ENCODE assay signal across 22 mouse cellular contexts in the genomic region with DNA sequence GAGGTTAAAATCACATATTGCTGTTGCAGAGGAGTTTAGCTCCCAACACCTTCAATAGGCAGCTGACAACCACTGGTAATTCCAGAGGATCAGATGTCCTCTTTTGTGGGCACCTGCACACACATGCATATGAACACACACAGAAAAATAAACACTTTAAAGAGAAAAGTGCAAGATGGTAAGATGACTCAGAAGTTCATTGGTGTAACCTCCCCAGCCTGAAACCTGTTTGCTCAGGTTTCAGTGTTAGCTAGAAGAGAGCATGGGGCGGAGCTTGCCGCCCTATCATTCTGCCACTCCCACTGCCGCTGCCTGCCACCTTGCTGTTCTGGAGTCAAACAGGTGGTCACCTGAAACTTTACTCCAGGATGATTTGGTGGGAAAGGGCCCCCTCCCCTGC. TPM values are rescaled to one million over a fixed set of nuclear protein-coding genes. Genes with fewer than 3 reads are reported as not detected.
DNase-seq lines count a peak whose midpoint lies in the region; ATAC-seq and TF ChIP-seq lines count a peak whose summit lies in the region.
"Had no signal": no experiment of that assay in that cellular context is flagged by ENCODE, and none has a peak within 500 bp of the region (broad histone marks: within the 10 kb centered on the region; RNA-seq: fewer than 3 reads in every experiment).

No protein-coding gene starts in this region.

- no peaks in the 10 kb centered on the region for H3K36me3 ChIP-seq in kidney, embryonic 15.5 days
- no peaks in the 10 kb centered on the region for H3K36me3 ChIP-seq in intestine, postnatal 0 days (ENCODE audit: control insufficient read depth, insufficient read depth)
- no peaks in the 10 kb centered on the region for H3K36me3 ChIP-seq in stomach, embryonic 16.5 days (ENCODE audit: control insufficient read depth, insufficient read depth, low read length)
- H3K36me3 ChIP-seq: forebrain, embryonic 12.5 days; heart, embryonic 12.5 days; hindbrain, embryonic 13.5 days; limb, embryonic 12.5 days; liver, embryonic 13.5 days had no signal

- H3K9ac ChIP-seq in kidney, embryonic 15.5 days = no peak overlapping the region
- no peak overlapping the region for H3K9ac ChIP-seq in intestine, postnatal 0 days (ENCODE audit: low read depth, low read length)
- H3K9ac ChIP-seq in stomach, embryonic 16.5 days (ENCODE audit: low read length) = no peak overlapping the region
- H3K9ac ChIP-seq: forebrain, embryonic 12.5 days; heart, embryonic 12.5 days; hindbrain, embryonic 13.5 days; limb, embryonic 12.5 days; liver, embryonic 13.5 days had no signal

- DNase-seq in kidney, postnatal 10 days = peak; percentile 3
- DNase-seq in lung, postnatal 10 days = peak; percentile 4
- DNase-seq in ovary, postnatal 10 days (ENCODE audit: low spot score) = no peak
- DNase-seq in adrenal gland, adult 2 months = no peak
- DNase-seq: cerebellum, adult 18-20 months; cerebellum, postnatal 25 days; heart, adult 11 months; heart, postnatal 14 days; liver, embryonic 13.5 days; retina, postnatal 1 day; thymus, adult 18-20 months had no signal

- H3K27me3 ChIP-seq in kidney, embryonic 15.5 days = no peaks in the 10 kb centered on the region
- H3K27me3 ChIP-seq in intestine, postnatal 0 days (replicated peaks; ENCODE audit: control insufficient read depth, insufficient read depth, low read length) = no peaks in the 10 kb centered on the region
- H3K27me3 ChIP-seq in stomach, embryonic 16.5 days (ENCODE audit: control insufficient read depth, insufficient read depth, low read length) = no peaks in the 10 kb centered on the region
- H3K27me3 ChIP-seq: CH12.LX; forebrain, embryonic 12.5 days; heart, embryonic 12.5 days; hindbrain, embryonic 13.5 days; limb, embryonic 12.5 days; liver, embryonic 13.5 days had no signal

- no peak for TF ChIP-seq CTCF in intestine, postnatal 0 days (IDR thresholded peaks at IDR 0.05; ENCODE audit: low read depth)

- no peaks in the 10 kb centered on the region for H3K4me1 ChIP-seq in kidney, embryonic 15.5 days
- H3K4me1 ChIP-seq in intestine, postnatal 0 days (replicated peaks; ENCODE audit: control insufficient read depth, insufficient read depth, low read length) = no peaks in the 10 kb centered on the region
- no peaks in the 10 kb centered on the region for H3K4me1 ChIP-seq in stomach, embryonic 16.5 days (ENCODE audit: control insufficient read depth, insufficient read depth, low read length)
- H3K4me1 ChIP-seq: forebrain, embryonic 12.5 days; heart, embryonic 12.5 days; hindbrain, embryonic 13.5 days; limb, embryonic 12.5 days; liver, embryonic 13.5 days had no signal

- 43% methylated on average over 3 of the region's 3 CpGs for WGBS in kidney, embryonic 15.5 days
- WGBS in intestine, postnatal 0 days = 29% methylated on average over 3 of the region's 3 CpGs
- WGBS in stomach, embryonic 16.5 days = 40% methylated on average over 3 of the region's 3 CpGs

- no peak for ATAC-seq in kidney, embryonic 15.5 days (replicated peaks; ENCODE audit: low FRiP score)
- ATAC-seq in intestine, postnatal 0 days = peak; percentile 61; the same call in 1 of the 2 replicates
- peak; percentile 60 for ATAC-seq in stomach, embryonic 16.5 days (ENCODE audit: insufficient read depth, low FRiP score)
- ATAC-seq: inflammation-experienced regulatory T-cells, adult 6 months had no signal

- H3K27ac ChIP-seq in kidney, embryonic 15.5 days = no peak overlapping the region
- H3K27ac ChIP-seq in intestine, postnatal 0 days (ENCODE audit: low read depth, low read length) = no peak overlapping the region
- H3K27ac ChIP-seq in stomach, embryonic 16.5 days (ENCODE audit: low read length) = no peak overlapping the region
- H3K27ac ChIP-seq: forebrain, embryonic 12.5 days; hindbrain, embryonic 13.5 days; limb, embryonic 12.5 days; liver, embryonic 13.5 days had no signal

- H3K9me3 ChIP-seq in kidney, embryonic 15.5 days (replicated peaks) = no peaks in the 10 kb centered on the region
- H3K9me3 ChIP-seq in intestine, postnatal 0 days (ENCODE audit: control insufficient read depth) = no peaks in the 10 kb centered on the region
- H3K9me3 ChIP-seq in stomach, embryonic 16.5 days (replicated peaks; ENCODE audit: control insufficient read depth, low read length) = no peaks in the 10 kb centered on the region
- H3K9me3 ChIP-seq: forebrain, embryonic 12.5 days; heart, embryonic 12.5 days; hindbrain, embryonic 13.5 days; limb, embryonic 12.5 days; liver, embryonic 13.5 days had no signal

- no peak overlapping the region for H3K4me2 ChIP-seq in kidney, embryonic 15.5 days
- no peak overlapping the region for H3K4me2 ChIP-seq in intestine, postnatal 0 days (replicated peaks; ENCODE audit: low read depth)
- no peak overlapping the region for H3K4me2 ChIP-seq in stomach, embryonic 16.5 days (ENCODE audit: low read depth, low read length)
- H3K4me2 ChIP-seq: forebrain, embryonic 12.5 days; heart, embryonic 12.5 days; hindbrain, embryonic 13.5 days; limb, embryonic 12.5 days; liver, embryonic 13.5 days; midbrain, embryonic 11.5 days had no signal

- no peak overlapping the region for H3K4me3 ChIP-seq in kidney, embryonic 15.5 days (replicated peaks)
- no peak overlapping the region for H3K4me3 ChIP-seq in intestine, postnatal 0 days (ENCODE audit: low read depth, low read length)
- H3K4me3 ChIP-seq in stomach, embryonic 16.5 days (replicated peaks; ENCODE audit: low read length) = no peak overlapping the region
- H3K4me3 ChIP-seq: forebrain, embryonic 12.5 days; heart, embryonic 12.5 days; hindbrain, embryonic 13.5 days; limb, embryonic 12.5 days; liver, embryonic 13.5 days had no signal

RNA-seq across cellular contexts. Expression of a gene that starts 55.7 kb away (rescaled TPM):
- 5.9 and 7.2 TPM in 2 replicates for polyA plus RNA-seq in kidney, embryonic 15.5 days (2015; fragmentation: Nextera tagmentation; extraction: Ambion mirVana)
- 247 and 294 TPM in 2 replicates for polyA plus RNA-seq in intestine, postnatal 0 days (2015; fragmentation: Nextera tagmentation; extraction: Ambion mirVana)
- polyA plus RNA-seq in stomach, embryonic 16.5 days (2015; fragmentation: Nextera tagmentation; extraction: Ambion mirVana) = 47.6 and 50.2 TPM in 2 replicates
- 10 to 100 TPM; 22.3 to 40.1 TPM for total RNA-seq in adrenal gland, adult 2 months (2021)
- polyA plus RNA-seq in adrenal gland, adult 2 months (2012; rRNA removed) = 2.1 and 2.2 TPM in 2 replicates
- total RNA-seq: CH12.LX, MEL had no signal
- polyA plus RNA-seq: inflammation-experienced regulatory T-cells, adult 6 months had no signal

Comparison
In these comparisons a context has a peak if more than half of its experiments do, and no peak if none do; other contexts are left out.
1. DNase-seq: peak in kidney, postnatal 10 days (single experiment) and lung, postnatal 10 days (single experiment); none in ovary, postnatal 10 days (single experiment) and adrenal gland, adult 2 months (single experiment).